Mouse (Mus musculus) hindbrain, embryonic 11.5 days (tissue): ENCODE data around the gene Cox4i2. TPM values are rescaled to one million over a fixed set of nuclear protein-coding genes. Genes with fewer than 3 reads are reported as not detected.

Source experiments
- ATAC-seq: fragments of 200-750 bp; cut with Nextera tagmentation; 2 replicates; pipeline ENCODE4 v1.8.0; 2017; ENCODE audit warnings: mild to moderate bottlenecking, moderate TSS enrichment, moderate library complexity; ENCODE audit not compliant: low FRiP score
- DNase-seq: peaks from one replicate; pipeline ENCODE4 v3.0.0-alpha.2; 2015; ENCODE audit warnings: low spot score
- H3K27ac ChIP-seq: fragments of 300-500 bp; sonication (generic); 2 replicates; pipeline ENCODE4 v1.5.1; 2014; ENCODE audit warnings: mild to moderate bottlenecking, low read depth, low read length
- H3K27me3 ChIP-seq: fragments of 300-500 bp; sonication (generic); 2 replicates; pipeline ENCODE4 v1.6.1; 2014; ENCODE audit warnings: mild to moderate bottlenecking, low read length, moderate library complexity, mixed read lengths; ENCODE audit not compliant: control insufficient read depth, insufficient read depth
- H3K36me3 ChIP-seq: fragments of 300-500 bp; sonication (generic); 2 replicates; pipeline ENCODE4 v1.6.1; 2014; ENCODE audit warnings: mild to moderate bottlenecking, low read length, moderate library complexity, mixed read lengths; ENCODE audit not compliant: control insufficient read depth, insufficient read depth
- H3K4me1 ChIP-seq: fragments of 300-500 bp; sonication (generic); replicated peaks from 2 replicates; pipeline ENCODE4 v1.6.1; 2014; ENCODE audit warnings: low read length, mixed read lengths; ENCODE audit not compliant: control insufficient read depth, insufficient read depth
- H3K4me2 ChIP-seq: fragments of 300-500 bp; sonication (generic); replicated peaks from 2 replicates; pipeline ENCODE4 v1.6.1; 2014; ENCODE audit warnings: mild to moderate bottlenecking, low read depth, low read length
- H3K4me3 ChIP-seq: fragments of 300-500 bp; sonication (generic); 2 replicates; pipeline ENCODE4 v1.5.1; 2014; ENCODE audit warnings: low read depth, low read length
- H3K9ac ChIP-seq: fragments of 300-500 bp; sonication (generic); 2 replicates; pipeline ENCODE4 v1.6.1; 2014; ENCODE audit warnings: low read depth, low read length
- H3K9me3 ChIP-seq: fragments of 300-500 bp; sonication (generic); 2 replicates; pipeline ENCODE4 v1.6.1; 2016; ENCODE audit warnings: low read length; ENCODE audit not compliant: control insufficient read depth
- WGBS: fragments of 180-500 bp; shearing (Covaris S2); extraction: QIAGEN DNeasy Blood & Tissue Kit; methylation state at CpG from one replicate; pipeline ENCODE4 v1.1.7; 2014; 5-methylcytosine and 5-hydroxymethylcytosine counted together
- polyA plus RNA-seq: library from polyadenylated mRNA; unstranded; fragments of >200 nt; fragmentation: Nextera tagmentation; extraction: Ambion mirVana; gene quantifications from 2 replicates; pipeline ENCODE4 v1.2.1, GENCODE M21; 2014

Gene Cox4i2
- polyA plus RNA-seq, 1 experiment from 2014 or later, result 4.4 TPM

DNA sequence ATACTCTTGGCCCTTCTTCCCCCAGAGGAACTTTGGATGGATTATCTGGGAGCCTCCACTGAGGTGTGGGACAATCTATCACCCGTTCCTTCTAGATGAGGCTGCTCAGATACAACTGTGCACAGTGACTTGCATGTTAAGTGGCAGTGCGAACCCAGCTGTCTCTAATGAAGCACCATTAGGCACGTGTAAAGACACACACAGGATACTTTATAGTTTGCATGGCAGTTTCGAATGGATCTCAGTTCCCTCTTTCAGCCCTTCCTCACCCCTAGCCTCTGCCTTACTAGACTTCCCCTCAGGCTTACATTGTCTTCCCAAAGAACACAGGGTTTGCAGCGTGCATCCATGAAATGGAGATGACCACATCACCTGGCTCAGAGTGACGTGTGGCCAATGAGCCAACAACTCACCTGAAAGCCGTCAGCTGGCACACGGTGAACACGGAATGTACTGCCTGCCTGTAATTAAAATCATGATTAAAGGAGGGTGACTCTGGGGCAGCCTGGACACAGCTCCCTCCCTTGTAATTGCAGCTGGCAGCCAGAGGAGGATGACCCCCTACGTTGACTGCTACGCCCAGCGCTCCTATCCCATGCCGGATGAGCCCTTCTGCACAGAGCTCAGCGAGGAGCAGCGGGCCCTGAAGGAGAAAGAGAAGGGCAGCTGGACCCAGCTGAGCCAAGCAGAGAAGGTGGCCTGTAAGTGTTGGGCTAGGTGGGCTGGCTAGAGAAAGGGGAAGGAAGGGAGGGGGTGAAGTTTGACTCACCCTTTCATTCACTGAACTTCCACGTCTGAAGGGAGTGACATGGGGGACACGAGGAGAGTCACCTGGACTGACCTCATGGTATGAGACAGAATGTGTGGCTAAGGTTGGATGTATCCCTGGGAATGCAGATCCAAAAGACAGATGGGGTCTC lies 2.8 kb downstream of the Cox4i2 start:
- H3K27me3 ChIP-seq, result no peaks in the 10 kb centered on the region
- no peak for DNase-seq
- no peak overlapping the region for H3K9ac ChIP-seq
- H3K36me3 ChIP-seq, result no peaks in the 10 kb centered on the region
- no peak overlapping the region for H3K27ac ChIP-seq
- ATAC-seq, result no peak
- no peak overlapping the region for H3K4me2 ChIP-seq
- H3K9me3 ChIP-seq, result no peaks in the 10 kb centered on the region
- WGBS, result 68% methylated on average over 17 of the region's 17 CpGs
- H3K4me1 ChIP-seq, result peaks cover 11% of the 10 kb centered on the region
- H3K4me3 ChIP-seq, result no peak overlapping the region

DNA sequence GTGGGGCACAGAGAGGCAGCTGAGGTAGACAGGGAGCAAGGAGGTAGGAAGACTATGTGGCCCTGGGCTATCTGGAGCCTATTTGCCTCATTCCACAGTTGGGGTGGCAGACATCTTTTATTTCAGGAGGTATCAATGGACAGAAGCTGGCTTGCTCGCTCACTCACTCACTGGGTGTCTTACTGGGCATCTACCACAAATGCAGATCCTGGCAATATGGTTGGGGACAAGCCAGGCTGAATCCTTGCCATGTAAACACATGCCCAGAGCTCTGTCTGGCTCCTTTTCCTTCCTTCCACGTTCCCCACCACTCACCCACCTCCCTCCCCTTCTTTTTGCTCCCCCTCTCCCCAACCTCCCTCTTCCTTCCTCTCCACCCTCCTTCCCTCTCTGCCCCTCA lies 3.5 kb downstream of the Cox4i2 start:
- Histone ChIP-seq H3K27me3 (no peaks in the 10 kb centered on the region), H3K4me1 (peaks cover 11% of the 10 kb centered on the region), H3K9me3 (no peaks in the 10 kb centered on the region), H3K4me2 (no peak overlapping the region), H3K36me3 (no peaks in the 10 kb centered on the region), H3K4me3 (no peak overlapping the region), H3K9ac (no peak overlapping the region), H3K27ac (no peak overlapping the region)
- WGBS, result 58% methylated on average over 2 of the region's 2 CpGs
- DNase-seq (no peak), ATAC-seq (no peak)

DNA sequence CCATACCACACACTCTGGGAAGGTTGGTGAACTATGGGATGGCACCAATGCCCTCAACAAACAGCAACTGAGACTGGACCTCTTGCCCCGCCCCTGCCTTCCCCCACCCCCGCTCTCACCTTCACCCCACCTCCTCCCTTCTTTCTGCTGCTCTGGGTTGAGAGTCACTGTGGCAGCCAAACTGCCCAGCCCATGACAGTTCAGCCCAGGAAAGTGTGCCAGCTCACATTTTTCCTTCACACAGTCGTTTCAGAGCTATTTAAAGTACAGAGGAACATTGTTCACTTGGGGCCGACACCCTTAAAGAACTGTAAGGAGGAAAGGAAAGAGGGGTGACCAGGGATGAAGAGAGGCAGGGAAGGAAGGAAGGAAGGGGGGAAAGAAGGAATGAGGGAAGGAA lies 4.4 kb downstream of the Cox4i2 start:
- Histone ChIP-seq H3K4me3 (no peak overlapping the region), H3K27me3 (no peaks in the 10 kb centered on the region), H3K9ac (no peak overlapping the region), H3K36me3 (no peaks in the 10 kb centered on the region), H3K9me3 (no peaks in the 10 kb centered on the region), H3K4me2 (no peak overlapping the region), H3K4me1 (peaks cover 11% of the 10 kb centered on the region), H3K27ac (no peak overlapping the region)
- ATAC-seq, result no peak
- 50% methylated on average over 4 of the region's 4 CpGs for WGBS
- DNase-seq, result no peak

DNA sequence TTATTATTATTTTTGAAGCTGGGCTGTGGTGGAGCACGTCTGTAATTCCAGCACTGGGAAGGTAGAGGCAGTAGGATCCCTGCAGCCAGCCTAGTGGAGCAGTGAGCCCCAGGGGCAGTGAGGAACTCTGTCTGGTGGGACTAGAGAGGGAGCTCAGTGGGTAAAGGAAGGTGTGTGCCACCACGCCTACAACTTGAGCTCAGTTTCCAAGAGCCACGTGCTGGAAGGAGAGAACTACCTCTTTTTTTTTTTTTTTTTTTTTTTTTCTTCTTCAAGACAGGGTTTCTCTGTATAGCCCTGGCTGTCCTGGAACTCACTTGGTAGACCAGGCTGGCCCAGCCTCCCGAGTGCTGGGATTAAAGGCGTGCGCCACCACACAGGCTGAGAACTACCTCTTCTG lies 9.3 kb downstream of the Cox4i2 start:
- Histone ChIP-seq H3K36me3 (no peaks in the 10 kb centered on the region), H3K4me2 (no peak overlapping the region), H3K4me3 (no peak overlapping the region), H3K9me3 (no peaks in the 10 kb centered on the region), H3K27ac (no peak overlapping the region), H3K9ac (no peak overlapping the region), H3K27me3 (no peaks in the 10 kb centered on the region), H3K4me1 (no peaks in the 10 kb centered on the region; the same call in 1 of the 2 replicates)
- no peak for ATAC-seq
- WGBS, result 78% methylated on average over 6 of the region's 6 CpGs
- no peak for DNase-seq

DNA sequence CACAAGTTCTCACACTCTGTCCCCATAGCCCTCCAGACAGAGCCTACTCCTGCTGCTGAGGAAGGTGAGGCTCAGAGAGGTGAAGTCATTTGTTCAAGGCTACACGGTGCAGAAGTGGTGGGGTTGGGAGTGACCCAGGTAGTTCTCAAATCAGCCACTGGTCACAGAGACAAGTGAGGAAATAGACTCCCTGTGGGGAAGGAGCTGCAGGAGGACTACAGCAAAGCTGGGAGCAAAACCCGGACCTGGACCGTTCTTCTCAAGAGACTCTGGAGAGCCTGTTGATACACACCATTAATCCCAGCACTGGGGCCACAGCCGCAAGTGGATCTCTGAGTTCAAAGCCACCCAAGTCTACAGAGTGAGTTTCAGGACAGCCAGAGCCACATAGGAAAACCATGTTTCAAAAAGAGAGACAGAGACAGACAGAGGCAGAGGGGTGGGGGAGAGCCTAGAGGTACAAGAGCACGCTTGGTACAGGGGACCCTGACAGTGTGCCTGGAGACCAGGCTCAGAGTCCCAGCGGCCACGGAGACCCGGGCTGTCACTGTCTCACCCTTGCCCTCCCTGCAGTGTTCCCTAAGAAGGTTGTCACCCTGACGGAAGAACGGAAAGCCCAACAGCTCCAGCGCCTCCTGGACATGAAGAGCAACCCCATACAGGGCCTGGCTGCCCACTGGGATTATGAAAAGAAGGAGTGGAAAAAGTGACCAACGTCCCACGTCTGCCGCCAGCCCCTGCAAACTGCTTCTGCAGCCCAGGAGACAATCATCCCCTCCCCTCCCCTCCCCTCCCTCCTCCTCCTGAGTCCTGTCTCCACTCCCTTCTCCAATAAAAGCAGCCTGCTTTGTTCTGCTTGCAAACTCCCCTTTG lies 10.4 kb downstream of the Cox4i2 start:
- Histone ChIP-seq H3K4me2 (peak overlapping the region; percentile 37), H3K4me3 (no peak overlapping the region), H3K4me1 (no peaks in the 10 kb centered on the region; the same call in 1 of the 2 replicates), H3K9ac (0 out of 2 replicates have a peak overlapping the region, but pooled peaks have one; percentile 17), H3K27me3 (no peaks in the 10 kb centered on the region), H3K36me3 (no peaks in the 10 kb centered on the region), H3K9me3 (no peaks in the 10 kb centered on the region), H3K27ac (no peak overlapping the region)
- ATAC-seq, result peak; percentile 62
- DNase-seq, result peak; percentile 51
- WGBS, result 3% methylated on average over 14 of the region's 14 CpGs

DNA sequence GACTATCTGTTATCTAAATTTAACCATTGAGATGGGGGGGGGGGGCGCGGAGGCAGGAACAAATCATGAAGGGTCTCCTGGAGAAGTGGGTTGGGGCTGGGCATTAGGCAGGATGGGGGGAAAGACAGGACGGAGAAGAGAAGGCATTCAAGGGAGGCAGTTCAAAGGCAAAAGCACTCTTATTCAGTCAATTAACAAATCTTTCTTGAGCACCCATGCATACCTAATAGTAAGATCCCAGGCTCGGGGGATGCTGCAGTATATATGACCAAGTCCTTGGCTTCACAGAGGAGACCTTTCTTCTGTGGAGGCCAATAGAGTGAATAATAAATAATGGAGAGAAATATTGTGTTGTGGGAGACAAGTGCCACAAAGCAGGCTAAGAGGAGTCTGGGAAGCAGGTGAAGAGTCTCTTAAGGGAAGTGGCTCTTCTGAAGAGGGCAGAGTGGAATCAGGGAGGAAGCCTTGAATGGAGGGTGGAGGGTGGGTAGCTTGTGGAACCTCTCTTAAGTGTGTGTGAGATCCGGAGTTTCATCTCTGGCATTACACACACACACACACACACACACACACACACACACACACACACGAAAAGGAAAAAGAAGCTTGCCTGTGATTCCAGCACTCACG lies 11.2 kb downstream of the Cox4i2 start:
- Histone ChIP-seq H3K4me1 (no peaks in the 10 kb centered on the region; the same call in 1 of the 2 replicates), H3K27me3 (no peaks in the 10 kb centered on the region), H3K4me2 (peak overlapping the region; percentile 37; the same call in 1 of the 2 replicates), H3K4me3 (no peak overlapping the region), H3K27ac (no peak overlapping the region), H3K9me3 (no peaks in the 10 kb centered on the region), H3K9ac (no peak overlapping the region), H3K36me3 (no peaks in the 10 kb centered on the region)
- peak; percentile 40 for ATAC-seq
- DNase-seq, result no peak
- 35% methylated on average over 7 of the region's 7 CpGs for WGBS

DNA sequence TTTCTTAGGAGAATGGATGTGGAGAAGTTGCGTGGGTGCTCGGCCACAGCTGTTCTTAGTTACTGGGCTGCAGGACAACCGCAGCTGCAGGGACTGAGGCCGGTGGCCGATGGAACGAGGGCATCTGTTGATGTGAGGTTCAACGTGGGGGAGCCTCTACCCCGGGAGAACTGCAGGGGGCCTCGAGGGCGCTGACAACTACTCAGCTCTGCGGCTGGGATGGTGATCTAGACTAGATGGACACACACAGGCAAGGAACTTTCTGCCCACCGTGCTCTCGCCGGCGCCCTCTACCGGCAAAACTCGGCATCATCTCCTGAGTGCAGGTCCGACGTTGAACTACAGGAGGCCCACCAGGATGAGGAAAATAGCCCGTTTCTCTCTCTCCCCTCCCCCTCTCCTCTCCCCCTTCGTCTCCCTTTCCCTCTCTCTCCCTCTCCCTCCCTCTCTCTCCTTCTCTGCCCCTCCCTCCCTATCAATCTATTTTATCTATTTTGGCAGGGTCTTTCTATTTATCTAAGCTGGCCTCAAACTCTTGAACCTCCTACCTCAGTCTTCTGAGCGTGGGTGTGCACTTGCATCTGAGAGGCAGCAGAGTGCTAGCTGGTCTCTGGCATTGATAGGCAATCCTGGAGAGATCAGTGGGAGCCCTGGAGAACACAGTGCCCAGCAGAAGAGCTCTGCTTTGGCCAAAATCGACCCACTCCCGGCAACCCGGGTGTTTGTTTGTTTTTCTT lies 12.6 kb downstream of the Cox4i2 start:
- Histone ChIP-seq H3K27ac (no peak overlapping the region), H3K4me3 (no peak overlapping the region), H3K9ac (no peak overlapping the region), H3K27me3 (no peaks in the 10 kb centered on the region), H3K9me3 (no peaks in the 10 kb centered on the region), H3K36me3 (no peaks in the 10 kb centered on the region), H3K4me2 (no peak overlapping the region), H3K4me1 (no peaks in the 10 kb centered on the region; the same call in 1 of the 2 replicates)
- peak; percentile 92 for DNase-seq
- peak; percentile 49; the same call in 1 of the 2 replicates for ATAC-seq
- 20% methylated on average over 25 of the region's 25 CpGs for WGBS
